Mouse (Mus musculus) liver, postnatal 0 days (tissue): ENCODE measurements around the gene Hoxd3.

Experiments used
- CTCF ChIP-seq: sonication (generic); IDR thresholded peaks from 2 replicates; pipeline ENCODE4 v1.5.1; 2016; ENCODE audit warnings: antibody characterized with exemption, low read depth
- EP300 ChIP-seq: IDR thresholded peaks from 2 replicates; pipeline ENCODE4 v1.6.1; 2016; ENCODE audit warnings: antibody characterized with exemption, low read depth, mild to moderate bottlenecking

GRCm38 (mm10) chr2:74709465-74710419 is 2.0 kb upstream of the Hoxd3 start:
- TF ChIP-seq CTCF: no peak
- no peak for TF ChIP-seq EP300
